Mouse (Mus musculus): ENCODE data around the gene Prl2b1.

The Prl2b1 gene

DNA sequence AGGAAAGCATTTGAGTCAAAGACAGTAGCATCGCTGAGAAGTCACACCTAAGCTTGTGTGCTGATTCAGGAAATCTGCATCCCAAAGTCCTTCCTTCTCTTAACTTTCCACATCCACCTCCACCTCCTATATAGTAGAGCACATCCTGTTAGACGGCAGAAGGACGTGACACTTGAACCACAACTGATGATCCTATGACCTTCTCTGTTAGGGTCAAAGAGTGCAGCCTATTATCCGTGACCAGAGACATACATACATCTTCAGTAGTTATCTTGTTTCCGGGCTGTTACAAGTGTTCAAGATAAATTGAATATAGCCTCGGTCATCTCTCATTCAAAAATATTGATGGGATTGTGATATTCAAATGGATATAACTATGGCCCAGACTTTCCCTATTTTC, at the start of gene Prl2b1:
Prl2b1 (minus strand) TSS at position 101 of the 400 bp plus-strand sequence.
- no peak for DNase-seq (ENCODE audit: low spot score)

DNA sequence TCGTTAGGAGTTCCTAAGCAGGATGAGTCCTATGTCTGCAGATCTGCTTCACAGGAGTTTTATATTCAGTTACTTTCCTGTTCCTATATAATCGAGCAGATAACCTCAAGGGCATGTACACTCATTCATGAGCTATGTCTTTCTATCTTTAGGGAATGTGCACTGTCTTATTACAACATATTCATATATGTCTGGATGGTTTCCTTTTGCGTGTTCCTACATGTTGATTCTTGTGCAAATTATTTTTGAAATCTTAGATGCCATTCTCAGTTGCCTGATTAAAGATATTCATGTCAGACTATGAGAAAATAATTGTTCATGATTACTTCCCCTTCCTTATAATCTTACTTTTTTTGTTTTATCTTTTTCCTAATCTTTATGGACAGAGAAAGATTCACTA, 47.9 kb upstream of the Prl2b1 start, which contains the start of gene Prl8a6:
Prl8a6 (minus strand) TSS at position 101 of the 400 bp plus-strand sequence.
- no peak for DNase-seq (ENCODE audit: low spot score)

DNA sequence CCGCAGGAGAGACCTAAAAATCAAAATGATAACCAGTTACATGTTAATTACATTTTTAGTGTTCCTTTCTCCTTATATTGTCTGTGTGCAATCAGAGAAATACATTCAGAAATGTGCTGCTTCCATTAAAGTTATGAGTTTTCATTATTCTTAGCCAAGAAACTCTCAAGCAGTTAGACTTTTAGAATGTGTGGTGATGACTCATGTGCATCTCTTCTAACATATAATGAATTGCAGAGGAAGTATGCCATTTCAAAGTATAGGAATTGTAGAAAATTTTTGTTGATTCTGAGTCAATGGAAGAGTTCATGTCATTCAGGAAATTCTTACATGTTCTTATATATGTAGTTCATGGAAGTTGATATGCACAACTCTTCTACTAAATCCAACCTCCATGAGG, 42.5 kb upstream of the Prl2b1 start:
- DNase-seq (ENCODE audit: low spot score): no peak

DNA sequence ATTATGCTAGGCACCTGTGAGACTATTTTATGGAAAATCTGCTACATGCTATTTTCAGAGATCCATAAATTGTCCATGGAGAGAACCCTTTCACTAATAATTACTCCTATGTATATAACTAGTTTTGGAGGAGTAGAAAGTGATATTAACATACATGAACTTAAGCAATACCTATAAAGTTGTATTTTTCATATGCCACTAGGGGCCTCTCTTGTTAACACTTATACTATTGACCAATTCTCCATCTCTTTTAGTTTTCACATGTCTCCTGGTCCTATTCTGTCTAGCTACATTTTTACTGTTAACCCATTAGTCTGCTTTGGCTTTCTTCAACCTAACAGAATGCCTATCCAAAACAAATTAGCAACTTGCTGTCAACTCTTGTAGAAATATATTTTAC, 23.0 kb upstream of the Prl2b1 start:
- DNase-seq (ENCODE audit: low spot score): no peak

DNA sequence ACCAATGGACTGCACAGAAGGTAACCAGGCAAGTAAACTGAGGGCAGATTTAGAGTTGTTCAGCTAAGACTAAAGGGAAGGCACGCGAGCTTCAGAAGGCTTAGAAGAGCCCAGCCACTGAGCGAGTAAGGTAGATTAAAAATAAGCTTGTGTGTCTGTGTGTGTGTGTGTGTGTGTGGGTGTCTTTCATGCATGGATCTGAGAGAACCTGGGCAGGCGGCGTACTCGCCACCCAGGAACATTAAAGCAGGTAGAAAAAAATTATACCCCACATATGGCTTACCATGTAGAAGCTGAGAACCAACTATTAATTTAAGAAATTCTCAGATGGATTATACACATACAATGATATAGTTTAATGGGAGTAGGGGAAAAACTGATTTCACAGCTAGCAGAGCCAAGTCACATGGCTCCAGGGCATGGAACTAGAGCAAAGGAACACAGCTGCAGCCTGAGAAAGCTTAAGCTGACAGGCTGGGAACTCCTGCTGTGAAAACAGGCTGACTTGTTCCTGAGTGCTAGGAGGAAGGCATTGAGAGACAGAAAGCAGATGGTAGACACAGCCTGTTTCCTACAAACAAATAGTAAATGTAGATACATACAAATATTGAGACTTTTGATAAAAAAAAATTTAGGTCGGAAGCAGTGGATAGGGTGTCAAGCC, 8.5 kb upstream of the Prl2b1 start:
- no peak for DNase-seq (ENCODE audit: low spot score)

DNA sequence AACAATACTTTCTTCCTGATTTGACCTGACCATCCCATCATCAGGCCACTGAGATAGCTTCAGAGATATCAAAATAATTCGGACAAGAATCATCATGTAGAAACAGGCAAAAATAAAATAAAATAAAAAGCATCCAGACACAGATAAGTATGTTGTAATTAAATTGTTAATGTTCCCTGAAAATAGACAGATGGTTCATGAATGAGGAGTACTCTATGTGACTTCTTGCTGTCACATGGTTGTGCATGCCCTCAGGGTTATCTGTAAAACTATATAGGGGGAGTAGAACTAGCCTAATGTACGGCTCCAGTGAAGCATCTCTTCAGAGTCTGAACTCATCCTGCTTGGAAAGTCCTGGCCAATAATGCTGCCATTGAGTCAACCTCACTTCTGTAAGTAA, 45.3 kb downstream of the Prl2b1 start, which contains the start of gene Prl8a2:
Prl8a2 (plus strand) TSS at position 301 of the 400 bp plus-strand sequence.
- DNase-seq (ENCODE audit: low spot score): no peak

DNA sequence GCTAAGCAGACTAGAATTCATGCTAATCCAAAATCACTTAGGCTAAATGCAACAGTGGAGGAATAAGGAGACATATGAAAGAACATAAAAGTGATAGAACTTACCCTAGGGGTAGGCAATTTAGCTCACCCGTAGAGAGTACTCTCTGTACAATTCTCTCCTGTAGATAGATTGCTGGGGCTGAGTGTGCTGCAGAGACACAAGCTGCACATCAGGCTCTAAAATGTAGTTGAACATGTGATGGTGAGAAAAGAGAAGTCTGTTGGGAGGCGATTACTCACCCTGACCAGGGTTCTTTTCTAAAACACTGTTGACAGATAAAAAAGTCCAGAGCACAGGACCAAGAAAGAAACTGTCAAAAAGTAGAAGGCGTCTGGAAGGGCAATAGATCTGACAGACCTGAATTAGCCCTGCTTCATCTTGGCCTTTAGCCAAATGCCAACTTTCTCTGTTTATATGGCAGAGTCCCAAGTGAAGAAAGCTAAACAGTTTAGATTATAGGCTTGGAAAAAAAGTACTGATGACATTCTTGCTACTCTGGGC, 47.8 kb downstream of the Prl2b1 start:
- DNase-seq (ENCODE audit: low spot score): peak; percentile 40

DNA sequence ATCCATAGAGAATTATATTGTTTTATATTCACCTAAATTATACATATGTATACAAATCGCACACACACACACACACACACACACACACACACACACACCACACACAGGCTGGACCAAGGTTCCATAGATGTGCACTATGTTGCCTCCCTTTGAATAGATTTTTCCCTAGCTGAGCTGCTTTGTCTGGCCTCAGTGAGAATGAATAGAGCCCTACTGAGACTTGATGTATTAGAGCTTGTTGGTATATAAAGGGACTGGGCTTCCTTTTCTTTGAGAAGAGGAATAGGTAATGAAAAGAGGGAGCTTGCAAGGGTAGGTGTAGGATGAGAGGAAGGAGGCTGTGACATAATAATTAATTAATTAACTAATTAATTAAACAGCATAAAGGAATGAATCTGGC, 55.7 kb downstream of the Prl2b1 start:
- DNase-seq (ENCODE audit: low spot score): no peak
